Mouse (Mus musculus): ENCODE measurements at regions not wholly inside any gene's neighbourhood (a gene's known extent, or its start where the extent isn't known, plus 50 kb on each side); places are given as distances from the start of the nearest gene placed in this dataset.

DNA sequence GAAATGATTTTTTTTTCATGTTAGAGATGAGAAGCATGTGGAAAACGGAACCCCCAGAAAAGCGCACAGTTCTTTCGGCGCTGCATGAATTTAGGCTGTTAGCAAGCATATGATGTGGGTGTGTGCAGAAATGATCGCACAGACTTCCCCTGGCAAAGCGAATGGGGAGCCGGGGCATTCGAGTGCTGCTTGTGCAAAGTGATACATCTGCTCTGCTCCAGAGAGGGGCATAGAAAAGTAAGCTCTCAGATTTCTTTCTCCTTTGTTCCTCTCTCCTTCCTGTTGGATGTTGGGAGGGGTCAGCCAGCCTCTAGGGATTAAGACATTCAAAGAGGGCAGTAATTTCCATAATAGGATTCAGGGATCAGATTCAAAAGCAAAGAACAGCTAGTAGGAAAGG lies 827.9 kb downstream of the Kcnj2 start:
- Histone ChIP-seq H3K36me3 (replicated peaks; ENCODE audit: control insufficient read depth, insufficient read depth, low read length) (no peaks in the 10 kb centered on the region), H3K9me3 (replicated peaks; ENCODE audit: control insufficient read depth, low read length) (no peaks in the 10 kb centered on the region), H3K9ac (replicated peaks; ENCODE audit: low read depth, low read length) (no peak overlapping the region), H3K27ac (ENCODE audit: low read depth) (no peak overlapping the region), H3K27me3 (ENCODE audit: control insufficient read depth, insufficient read depth, low read length) (no peaks in the 10 kb centered on the region), H3K4me2 (ENCODE audit: low read depth, low read length) (no peak overlapping the region), H3K4me3 (ENCODE audit: low read depth, low read length) (no peak overlapping the region), H3K4me1 (ENCODE audit: control insufficient read depth, insufficient read depth) (no peaks in the 10 kb centered on the region)
- TF ChIP-seq CTCF (IDR thresholded peaks at IDR 0.05; ENCODE audit: low read depth) (no peak), EP300 (IDR thresholded peaks at IDR 0.05; ENCODE audit: low read depth) (no peak)
- DNase-seq (ENCODE audit: low spot score) (no peak), ATAC-seq (ENCODE audit: insufficient read depth, low read depth) (no peak)
- 45% methylated on average over 8 of the region's 8 CpGs for WGBS

DNA sequence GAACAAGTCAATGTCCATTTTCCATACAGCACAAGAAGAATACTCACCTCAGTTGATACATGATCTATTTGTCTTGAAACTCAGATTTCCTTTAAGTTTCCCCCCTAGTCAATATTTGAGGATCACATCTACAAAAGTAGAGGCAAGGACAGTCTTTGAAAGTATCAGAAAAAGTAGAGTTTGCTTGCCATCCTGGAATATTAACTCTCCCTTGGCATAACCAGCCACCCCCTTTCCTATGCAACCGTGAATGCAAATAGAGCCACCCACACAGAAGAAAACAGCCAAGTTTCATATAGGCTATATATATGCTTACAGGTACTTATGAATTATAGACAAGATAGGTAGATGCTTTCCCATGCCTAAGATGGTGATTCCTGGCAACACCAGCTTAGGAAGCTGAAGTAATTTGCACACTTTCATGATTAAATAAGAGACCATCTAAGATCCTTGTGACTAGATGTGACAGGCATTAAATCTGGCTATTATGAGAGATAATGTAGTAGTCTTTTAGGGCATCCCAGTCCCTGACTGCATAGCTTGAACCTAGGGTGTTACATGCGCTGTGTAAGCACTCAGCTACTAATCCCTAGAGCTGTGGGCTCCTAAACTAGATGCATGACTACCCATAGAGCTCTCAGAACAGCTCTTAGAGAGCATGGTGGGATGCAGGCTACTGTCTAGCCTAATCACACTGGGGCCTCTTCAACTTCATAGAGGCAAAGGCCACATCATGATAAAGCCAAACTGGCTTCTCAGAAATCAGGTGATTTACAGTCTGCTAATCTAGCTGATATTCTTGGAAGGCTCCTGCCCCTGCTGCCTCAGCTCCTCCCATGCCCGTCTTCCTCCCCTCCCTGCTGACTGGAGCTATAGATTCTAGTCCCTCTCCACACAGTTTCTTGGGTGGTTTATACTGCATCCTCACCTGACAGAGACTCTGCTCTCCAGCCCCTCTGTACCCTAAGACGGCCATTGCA lies 829.5 kb downstream of the Kcnj2 start:
- Histone ChIP-seq H3K4me2 (ENCODE audit: low read depth, low read length) (no peak overlapping the region), H3K27me3 (ENCODE audit: control insufficient read depth, insufficient read depth, low read length) (no peaks in the 10 kb centered on the region), H3K4me3 (ENCODE audit: low read depth, low read length) (no peak overlapping the region), H3K36me3 (replicated peaks; ENCODE audit: control insufficient read depth, insufficient read depth, low read length) (no peaks in the 10 kb centered on the region), H3K4me1 (ENCODE audit: control insufficient read depth, insufficient read depth) (no peaks in the 10 kb centered on the region), H3K9me3 (replicated peaks; ENCODE audit: control insufficient read depth, low read length) (no peaks in the 10 kb centered on the region), H3K27ac (ENCODE audit: low read depth) (no peak overlapping the region), H3K9ac (replicated peaks; ENCODE audit: low read depth, low read length) (no peak overlapping the region)
- 56% methylated on average over 4 of the region's 4 CpGs for WGBS
- no peak for TF ChIP-seq EP300 (IDR thresholded peaks at IDR 0.05; ENCODE audit: low read depth)
- TF ChIP-seq CTCF (IDR thresholded peaks at IDR 0.05; ENCODE audit: low read depth), result no peak
- DNase-seq (ENCODE audit: low spot score), result no peak
- ATAC-seq (ENCODE audit: insufficient read depth, low read depth), result no peak

DNA sequence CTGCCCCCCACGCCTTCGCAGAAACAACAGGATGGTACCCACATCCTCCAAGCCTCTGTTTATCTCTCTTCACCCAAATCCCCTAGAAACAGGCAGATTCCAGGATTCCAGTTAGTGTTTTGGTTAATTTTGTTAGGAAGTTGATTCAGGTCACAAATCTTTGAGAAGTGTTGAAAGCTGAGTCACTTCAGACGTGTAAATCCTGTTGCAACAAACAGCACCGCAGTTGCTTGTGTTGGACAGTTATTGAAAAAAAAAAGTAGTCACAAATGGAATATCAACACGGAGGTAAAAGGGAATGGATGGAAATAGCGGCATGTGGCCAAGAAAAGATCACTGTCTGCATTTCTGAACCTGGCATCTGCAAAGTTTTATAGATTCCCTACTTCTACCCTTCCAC lies 831.0 kb downstream of the Kcnj2 start:
- H3K27me3 ChIP-seq (ENCODE audit: control insufficient read depth, insufficient read depth, low read length), result no peaks in the 10 kb centered on the region
- H3K4me2 ChIP-seq (ENCODE audit: low read depth, low read length), result no peak overlapping the region
- H3K4me3 ChIP-seq (ENCODE audit: low read depth, low read length), result no peak overlapping the region
- no peak for ATAC-seq (ENCODE audit: insufficient read depth, low read depth)
- H3K4me1 ChIP-seq (ENCODE audit: control insufficient read depth, insufficient read depth), result no peaks in the 10 kb centered on the region
- no peak for DNase-seq (ENCODE audit: low spot score)
- 63% methylated on average over 6 of the region's 6 CpGs for WGBS
- no peaks in the 10 kb centered on the region for H3K36me3 ChIP-seq (replicated peaks; ENCODE audit: control insufficient read depth, insufficient read depth, low read length)
- TF ChIP-seq CTCF (IDR thresholded peaks at IDR 0.05; ENCODE audit: low read depth), result no peak
- TF ChIP-seq EP300 (IDR thresholded peaks at IDR 0.05; ENCODE audit: low read depth), result no peak
- H3K9ac ChIP-seq (replicated peaks; ENCODE audit: low read depth, low read length), result no peak overlapping the region
- no peaks in the 10 kb centered on the region for H3K9me3 ChIP-seq (replicated peaks; ENCODE audit: control insufficient read depth, low read length)
- H3K27ac ChIP-seq (ENCODE audit: low read depth), result no peak overlapping the region

DNA sequence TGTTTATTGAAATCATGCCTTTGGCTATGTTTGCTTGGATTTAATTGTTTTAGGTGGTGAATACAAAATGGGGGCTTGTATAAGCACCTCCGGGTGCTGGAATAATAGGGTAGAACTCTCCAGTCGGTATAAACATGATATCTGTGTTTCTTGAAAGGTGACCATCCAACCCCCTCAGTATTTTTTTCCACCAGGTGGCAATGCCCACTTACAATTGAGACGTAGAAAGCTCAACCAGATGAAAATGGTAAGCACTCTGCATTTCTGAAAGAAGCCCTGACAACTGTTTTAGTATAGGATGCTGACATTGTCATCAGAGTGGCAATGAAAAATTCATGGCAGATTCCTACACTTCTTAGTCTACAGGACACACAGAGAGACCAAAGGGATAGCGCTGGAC lies 838.1 kb downstream of the Kcnj2 start:
- H3K9me3 ChIP-seq (replicated peaks; ENCODE audit: control insufficient read depth, low read length), result no peaks in the 10 kb centered on the region
- H3K9ac ChIP-seq (replicated peaks; ENCODE audit: low read depth, low read length), result no peak overlapping the region
- H3K4me3 ChIP-seq (ENCODE audit: low read depth, low read length), result no peak overlapping the region
- DNase-seq (ENCODE audit: low spot score) (no peak), ATAC-seq (ENCODE audit: insufficient read depth, low read depth) (no peak)
- no peaks in the 10 kb centered on the region for H3K36me3 ChIP-seq (replicated peaks; ENCODE audit: control insufficient read depth, insufficient read depth, low read length)
- no peak overlapping the region for H3K27ac ChIP-seq (ENCODE audit: low read depth)
- no peaks in the 10 kb centered on the region for H3K27me3 ChIP-seq (ENCODE audit: control insufficient read depth, insufficient read depth, low read length)
- no peak for TF ChIP-seq CTCF (IDR thresholded peaks at IDR 0.05; ENCODE audit: low read depth)
- TF ChIP-seq EP300 (IDR thresholded peaks at IDR 0.05; ENCODE audit: low read depth), result no peak
- no peaks in the 10 kb centered on the region for H3K4me1 ChIP-seq (ENCODE audit: control insufficient read depth, insufficient read depth)
- 75% methylated on average over 4 of the region's 4 CpGs for WGBS
- H3K4me2 ChIP-seq (ENCODE audit: low read depth, low read length), result no peak overlapping the region

DNA sequence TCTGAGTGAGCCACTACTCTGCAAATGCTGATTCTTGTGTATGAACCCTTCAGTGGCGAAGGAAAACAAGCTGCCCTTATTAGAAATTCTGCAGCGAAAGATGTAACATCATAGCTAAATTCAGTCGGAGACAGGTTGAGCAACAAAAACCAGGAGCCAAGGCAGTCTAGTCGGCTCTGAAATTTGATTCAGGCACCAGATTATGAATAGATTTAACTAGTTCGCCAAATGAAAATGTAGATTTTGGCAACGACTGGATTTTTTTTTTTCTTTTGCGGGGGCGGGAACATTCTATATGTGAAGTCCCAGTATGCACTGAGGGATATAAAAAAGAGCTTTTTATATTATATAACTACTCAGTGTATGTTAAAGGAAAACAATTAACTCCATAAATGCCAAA lies 847.9 kb downstream of the Kcnj2 start:
- no peak for ATAC-seq (ENCODE audit: insufficient read depth, low read depth)
- Histone ChIP-seq H3K27ac (ENCODE audit: low read depth) (no peak overlapping the region), H3K9ac (replicated peaks; ENCODE audit: low read depth, low read length) (no peak overlapping the region), H3K4me1 (ENCODE audit: control insufficient read depth, insufficient read depth) (no peaks in the 10 kb centered on the region), H3K9me3 (replicated peaks; ENCODE audit: control insufficient read depth, low read length) (no peaks in the 10 kb centered on the region), H3K4me2 (ENCODE audit: low read depth, low read length) (no peak overlapping the region), H3K27me3 (ENCODE audit: control insufficient read depth, insufficient read depth, low read length) (no peaks in the 10 kb centered on the region), H3K36me3 (replicated peaks; ENCODE audit: control insufficient read depth, insufficient read depth, low read length) (no peaks in the 10 kb centered on the region), H3K4me3 (ENCODE audit: low read depth, low read length) (no peak overlapping the region)
- 76% methylated on average over 8 of the region's 8 CpGs for WGBS
- no peak for DNase-seq (ENCODE audit: low spot score)
- TF ChIP-seq CTCF (IDR thresholded peaks at IDR 0.05; ENCODE audit: low read depth), result no peak

DNA sequence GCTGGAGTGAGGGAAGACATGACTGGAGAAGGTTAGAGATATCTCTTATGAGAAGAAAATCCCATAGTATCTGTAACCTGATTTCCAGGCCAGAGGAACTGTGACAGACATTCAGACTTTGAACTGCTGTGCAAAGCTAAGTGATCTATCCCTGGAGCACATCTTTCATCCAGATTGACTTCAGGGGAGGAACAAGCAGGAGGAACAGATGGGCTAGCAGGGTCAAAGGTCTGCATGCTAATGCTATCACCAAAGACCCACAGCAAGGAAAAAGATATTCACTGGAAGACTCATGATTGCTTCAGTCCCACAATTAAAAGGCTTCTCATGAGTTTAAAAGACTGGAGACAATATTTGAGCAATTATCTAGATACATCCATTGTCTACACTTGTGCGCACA lies 855.7 kb upstream of the Sox9 start:
- H3K4me1 ChIP-seq (ENCODE audit: control insufficient read depth, insufficient read depth), result no peaks in the 10 kb centered on the region
- no peaks in the 10 kb centered on the region for H3K36me3 ChIP-seq (replicated peaks; ENCODE audit: control insufficient read depth, insufficient read depth, low read length)
- ATAC-seq (ENCODE audit: insufficient read depth, low read depth), result no peak
- TF ChIP-seq EP300 (IDR thresholded peaks at IDR 0.05; ENCODE audit: low read depth), result no peak
- TF ChIP-seq CTCF (IDR thresholded peaks at IDR 0.05; ENCODE audit: low read depth), result no peak
- no peak overlapping the region for H3K4me2 ChIP-seq (ENCODE audit: low read depth, low read length)
- no peak for DNase-seq (ENCODE audit: low spot score)
- no peaks in the 10 kb centered on the region for H3K27me3 ChIP-seq (ENCODE audit: control insufficient read depth, insufficient read depth, low read length)
- no peaks in the 10 kb centered on the region for H3K9me3 ChIP-seq (replicated peaks; ENCODE audit: control insufficient read depth, low read length)
- H3K9ac ChIP-seq (replicated peaks; ENCODE audit: low read depth, low read length), result no peak overlapping the region
- H3K4me3 ChIP-seq (ENCODE audit: low read depth, low read length), result no peak overlapping the region
- WGBS, result 92% methylated on average over 1 of the region's 1 CpGs
- no peak overlapping the region for H3K27ac ChIP-seq (ENCODE audit: low read depth)
